Mouse (Mus musculus) retina, adult 2 months (tissue): ENCODE measurements around the gene Lrrc29.
"Not testable (repeated sequence)": the region's sequence is repeated elsewhere in the genome, so short reads cannot be mapped to it uniquely, and the experiment has no call there.

Experiments
- DNase-seq: peaks from one replicate; pipeline ENCODE4 v3.0.0-alpha.2; 2012; ENCODE audit warnings: low read depth, low spot score

Gene Lrrc29

GRCm38 (mm10) chr8:105291364-105291763, 34.7 kb downstream of the Lrrc29 start:
- DNase-seq: not testable (repeated sequence)

GRCm38 (mm10) chr8:105290554-105291314, 35.3 kb downstream of the Lrrc29 start:
- DNase-seq: peak; percentile 54

- DNase-seq: no peak
Measured at GRCm38 (mm10) chr8:105289805-105290460, 36.1 kb downstream of the Lrrc29 start, which contains the start of gene 4931428F04Rik. Gene 4931428F04Rik, minus strand, starts transcription at chr8:105289864.

GRCm38 (mm10) chr8:105288958-105289732, 36.9 kb downstream of the Lrrc29 start:
- peak; percentile 90 for DNase-seq

GRCm38 (mm10) chr8:105288231-105288630, 37.8 kb downstream of the Lrrc29 start:
- DNase-seq: no peak

GRCm38 (mm10) chr8:105286907-105287306, 39.2 kb downstream of the Lrrc29 start:
- DNase-seq: no peak

GRCm38 (mm10) chr8:105285514-105285913, 40.6 kb downstream of the Lrrc29 start:
- no peak for DNase-seq

- DNase-seq: no peak
Measured at GRCm38 (mm10) chr8:105283074-105283473, 43.0 kb downstream of the Lrrc29 start.

GRCm38 (mm10) chr8:105282239-105282638, 43.8 kb downstream of the Lrrc29 start:
- DNase-seq: no peak

- DNase-seq: no peak
Measured at GRCm38 (mm10) chr8:105281821-105282220, 44.3 kb downstream of the Lrrc29 start.

GRCm38 (mm10) chr8:105280567-105280966, 45.5 kb downstream of the Lrrc29 start:
- DNase-seq: no peak

- no peak for DNase-seq
Measured at GRCm38 (mm10) chr8:105278911-105279334, 47.2 kb downstream of the Lrrc29 start.

- DNase-seq: no peak
Measured at GRCm38 (mm10) chr8:105276292-105277120, 49.6 kb downstream of the Lrrc29 start.

GRCm38 (mm10) chr8:105275840-105276239, 50.2 kb downstream of the Lrrc29 start, which contains the start of gene Nol3:
Gene Nol3, plus strand, starts transcription at chr8:105276140.
- DNase-seq: no peak

- no peak for DNase-seq
Measured at GRCm38 (mm10) chr8:105275387-105275786, 50.7 kb downstream of the Lrrc29 start.

- no peak for DNase-seq
Measured at GRCm38 (mm10) chr8:105270916-105271186, 55.2 kb downstream of the Lrrc29 start.

GRCm38 (mm10) chr8:105270101-105270915, 55.8 kb downstream of the Lrrc29 start:
- DNase-seq: no peak

GRCm38 (mm10) chr8:105269461-105269947, 56.6 kb downstream of the Lrrc29 start, which contains the start of gene Hsf4:
Gene Hsf4, plus strand, starts transcription at chr8:105269801.
- DNase-seq: no peak

GRCm38 (mm10) chr8:105269075-105269458, 57.0 kb downstream of the Lrrc29 start:
- no peak for DNase-seq

GRCm38 (mm10) chr8:105268342-105269074, 57.6 kb downstream of the Lrrc29 start:
- DNase-seq: no peak
